Mouse (Mus musculus): ENCODE data around the gene Tesc. TPM values are rescaled to one million over a fixed set of nuclear protein-coding genes. Genes with fewer than 3 reads are reported as not detected.

The Tesc gene
- total and polyA plus RNA-seq, 3 experiments: not detected

DNA sequence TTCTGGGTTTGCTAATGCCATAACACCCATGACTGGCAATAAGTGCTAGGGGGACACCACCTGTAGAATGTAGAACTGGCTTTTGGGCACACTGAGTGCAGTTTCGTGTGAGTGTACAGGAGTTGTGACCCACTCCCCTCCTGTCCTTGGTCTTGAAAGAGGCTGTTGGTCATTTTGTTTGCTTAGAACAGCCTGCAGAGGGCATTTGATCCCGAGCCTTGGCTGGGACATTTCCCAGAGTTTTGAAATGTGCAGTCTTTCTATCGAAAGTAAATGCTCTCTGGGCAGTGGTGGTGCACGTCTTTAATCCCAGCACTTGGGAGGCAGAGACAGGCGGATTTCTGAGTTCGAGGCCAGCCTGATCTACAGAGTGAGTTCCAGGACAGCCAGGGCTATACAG is 31.6 kb upstream of the Tesc start:
- Histone ChIP-seq H3K4me3 (ENCODE audit: low read depth, low read length) (no peak overlapping the region), H3K27me3 (ENCODE audit: insufficient read depth, low read length) (no peaks in the 10 kb centered on the region), H3K4me1 (ENCODE audit: insufficient read depth, low read depth, low read length) (no peaks in the 10 kb centered on the region), H3K9me3 (replicated peaks) (no peaks in the 10 kb centered on the region), H3K36me3 (replicated peaks) (peaks cover 97% of the 10 kb centered on the region)
- TF ChIP-seq TAL1 (conservative IDR thresholded peaks at IDR 0.05; ENCODE audit: low read depth, low read length) (no peak), GATA1 (IDR thresholded peaks at IDR 0.05; ENCODE audit: borderline replicate concordance, low read length) (no peak)
- DNase-seq (ENCODE audit: low spot score): no peak
- no peak for ATAC-seq (ENCODE audit: extremely low read depth, insufficient number of reproducible peaks, low FRiP score, poor library complexity, severe bottlenecking)

DNA sequence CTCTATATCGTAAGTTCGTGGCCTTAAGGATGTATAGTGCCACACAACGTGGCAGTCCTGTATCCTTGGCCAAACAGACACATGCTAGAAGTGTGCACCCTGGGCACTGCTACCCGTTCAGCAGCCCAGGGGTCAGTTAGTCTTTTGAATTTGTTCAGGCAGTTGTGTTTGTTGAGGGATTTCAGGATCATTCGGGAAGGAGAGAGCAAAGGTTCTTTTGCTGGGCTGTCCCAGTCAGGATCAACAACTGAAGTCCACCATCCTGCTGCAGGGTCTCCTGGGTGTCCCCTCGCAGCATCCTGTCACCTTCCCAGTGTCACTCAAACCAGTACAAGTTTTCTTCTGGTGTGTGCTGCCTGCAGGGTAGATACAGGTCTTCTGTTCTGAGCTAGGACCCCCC is 31.0 kb upstream of the Tesc start:
- Histone ChIP-seq H3K4me3 (ENCODE audit: low read depth, low read length) (no peak overlapping the region), H3K4me1 (ENCODE audit: insufficient read depth, low read depth, low read length) (no peaks in the 10 kb centered on the region), H3K36me3 (replicated peaks) (peaks cover 97% of the 10 kb centered on the region), H3K27me3 (ENCODE audit: insufficient read depth, low read length) (no peaks in the 10 kb centered on the region), H3K9me3 (replicated peaks) (no peaks in the 10 kb centered on the region)
- TF ChIP-seq GATA1 (IDR thresholded peaks at IDR 0.05; ENCODE audit: borderline replicate concordance, low read length) (no peak), GATA2 (IDR thresholded peaks at IDR 0.05; ENCODE audit: borderline replicate concordance, low read depth, low read length) (no peak), TAL1 (conservative IDR thresholded peaks at IDR 0.05; ENCODE audit: low read depth, low read length) (no peak), POLR2AphosphoS5 (IDR thresholded peaks at IDR 0.05; ENCODE audit: insufficient replicate concordance, low read depth, low read length) (no peak), CTCF (IDR thresholded peaks at IDR 0.05; ENCODE audit: low read depth, low read length) (no peak)
- DNase-seq (ENCODE audit: low spot score) (no peak), ATAC-seq (ENCODE audit: extremely low read depth, insufficient number of reproducible peaks, low FRiP score, poor library complexity, severe bottlenecking) (no peak)

DNA sequence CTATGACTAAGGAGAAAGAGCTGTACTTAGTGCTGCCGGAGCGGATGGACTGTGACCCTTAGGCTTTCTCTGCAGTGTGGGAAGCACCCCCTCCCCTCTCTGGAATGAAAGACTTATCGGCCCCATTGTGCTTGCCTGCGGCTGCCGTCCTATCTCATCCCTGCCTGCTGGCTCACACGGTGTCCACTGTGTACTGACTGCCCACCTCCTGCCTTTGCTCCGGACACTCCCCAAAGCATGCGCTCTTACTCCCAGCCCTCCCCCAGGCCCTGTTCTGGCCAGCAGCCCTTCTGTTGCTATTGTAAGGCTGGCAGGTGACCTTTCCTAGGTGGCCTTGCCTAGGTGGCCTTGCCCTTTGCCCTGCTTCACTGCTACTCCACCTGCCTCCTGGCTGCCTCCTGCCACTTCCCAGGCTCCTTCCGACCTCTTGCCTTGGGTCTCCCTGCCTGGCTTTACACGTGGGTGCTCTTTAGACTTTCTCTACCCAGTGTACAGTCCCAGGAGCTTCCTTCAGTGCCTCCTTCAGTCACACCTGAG is 30.0 kb upstream of the Tesc start:
- no peaks in the 10 kb centered on the region for H3K4me1 ChIP-seq (ENCODE audit: insufficient read depth, low read depth, low read length)
- no peak for TF ChIP-seq GATA2 (IDR thresholded peaks at IDR 0.05; ENCODE audit: borderline replicate concordance, low read depth, low read length)
- no peak for TF ChIP-seq CTCF (IDR thresholded peaks at IDR 0.05; ENCODE audit: low read depth, low read length)
- no peak for TF ChIP-seq GATA1 (IDR thresholded peaks at IDR 0.05; ENCODE audit: borderline replicate concordance, low read length)
- no peak for TF ChIP-seq POLR2AphosphoS5 (IDR thresholded peaks at IDR 0.05; ENCODE audit: insufficient replicate concordance, low read depth, low read length)
- TF ChIP-seq TAL1 (conservative IDR thresholded peaks at IDR 0.05; ENCODE audit: low read depth, low read length): no peak
- DNase-seq (ENCODE audit: low spot score) (no peak), ATAC-seq (ENCODE audit: extremely low read depth, insufficient number of reproducible peaks, low FRiP score, poor library complexity, severe bottlenecking) (no peak)
- H3K9me3 ChIP-seq (replicated peaks): no peaks in the 10 kb centered on the region
- no peak overlapping the region for H3K4me3 ChIP-seq (ENCODE audit: low read depth, low read length)
- H3K36me3 ChIP-seq (replicated peaks): peaks cover 97% of the 10 kb centered on the region
- no peaks in the 10 kb centered on the region for H3K27me3 ChIP-seq (ENCODE audit: insufficient read depth, low read length)

DNA sequence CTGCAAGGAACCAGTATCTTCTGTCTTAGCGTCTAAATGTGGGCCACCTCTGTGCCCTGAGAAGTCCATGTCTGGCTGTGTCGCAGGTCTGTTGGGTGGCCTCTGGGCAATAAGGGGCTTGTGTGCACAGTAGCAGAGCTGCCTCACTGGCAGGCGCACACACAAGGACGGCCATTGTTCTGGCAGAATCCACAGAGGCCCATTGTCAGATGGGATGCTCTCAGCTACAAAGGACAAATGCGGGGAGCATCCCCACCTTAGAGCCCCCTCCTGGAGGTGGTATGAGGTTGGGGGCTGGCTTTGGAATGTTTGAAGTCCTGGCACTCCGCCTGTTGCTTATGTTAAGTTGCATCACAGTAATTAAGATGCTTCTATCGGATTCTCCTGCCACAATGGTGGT is 28.5 kb upstream of the Tesc start:
- Histone ChIP-seq H3K4me1 (ENCODE audit: insufficient read depth, low read depth, low read length) (no peaks in the 10 kb centered on the region), H3K36me3 (replicated peaks) (peaks cover 98% of the 10 kb centered on the region), H3K4me3 (ENCODE audit: low read depth, low read length) (no peak overlapping the region), H3K9me3 (replicated peaks) (no peaks in the 10 kb centered on the region), H3K27me3 (ENCODE audit: insufficient read depth, low read length) (no peaks in the 10 kb centered on the region)
- TF ChIP-seq GATA1 (IDR thresholded peaks at IDR 0.05; ENCODE audit: borderline replicate concordance, low read length) (no peak), POLR2AphosphoS5 (IDR thresholded peaks at IDR 0.05; ENCODE audit: insufficient replicate concordance, low read depth, low read length) (no peak), CTCF (IDR thresholded peaks at IDR 0.05; ENCODE audit: low read depth, low read length) (no peak), TAL1 (conservative IDR thresholded peaks at IDR 0.05; ENCODE audit: low read depth, low read length) (no peak), GATA2 (IDR thresholded peaks at IDR 0.05; ENCODE audit: borderline replicate concordance, low read depth, low read length) (no peak)
- ATAC-seq (ENCODE audit: extremely low read depth, insufficient number of reproducible peaks, low FRiP score, poor library complexity, severe bottlenecking): no peak
- no peak for DNase-seq (ENCODE audit: low spot score)

DNA sequence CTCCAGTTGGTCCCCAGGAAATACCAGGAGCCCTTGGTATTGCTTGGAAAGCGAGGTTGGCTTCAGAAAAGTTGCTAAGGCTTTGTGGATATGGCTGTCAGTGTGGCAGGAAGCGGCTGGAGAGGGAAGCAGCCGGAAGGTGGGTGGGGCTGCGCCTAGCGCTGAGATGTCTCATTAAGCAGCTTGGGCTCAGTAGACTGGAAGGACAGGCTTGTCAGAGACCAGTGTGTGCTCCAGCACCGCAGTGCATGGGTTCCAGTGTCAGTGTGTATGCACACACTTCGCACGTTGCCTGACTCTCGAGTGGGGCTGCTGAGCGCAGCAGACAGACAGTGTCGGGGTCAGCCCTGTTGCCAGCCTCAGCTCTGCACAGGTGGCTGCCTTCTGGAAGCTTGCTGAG is 28.0 kb upstream of the Tesc start:
- Histone ChIP-seq H3K9me3 (replicated peaks) (no peaks in the 10 kb centered on the region), H3K27me3 (ENCODE audit: insufficient read depth, low read length) (no peaks in the 10 kb centered on the region), H3K4me3 (ENCODE audit: low read depth, low read length) (no peak overlapping the region), H3K36me3 (replicated peaks) (peaks cover 98% of the 10 kb centered on the region), H3K4me1 (ENCODE audit: insufficient read depth, low read depth, low read length) (no peaks in the 10 kb centered on the region)
- no peak for ATAC-seq (ENCODE audit: extremely low read depth, insufficient number of reproducible peaks, low FRiP score, poor library complexity, severe bottlenecking)
- DNase-seq (ENCODE audit: low spot score): no peak
- TF ChIP-seq TAL1 (conservative IDR thresholded peaks at IDR 0.05; ENCODE audit: low read depth, low read length) (no peak), GATA2 (IDR thresholded peaks at IDR 0.05; ENCODE audit: borderline replicate concordance, low read depth, low read length) (no peak), GATA1 (IDR thresholded peaks at IDR 0.05; ENCODE audit: borderline replicate concordance, low read length) (no peak), CTCF (IDR thresholded peaks at IDR 0.05; ENCODE audit: low read depth, low read length) (no peak), POLR2AphosphoS5 (IDR thresholded peaks at IDR 0.05; ENCODE audit: insufficient replicate concordance, low read depth, low read length) (no peak)

DNA sequence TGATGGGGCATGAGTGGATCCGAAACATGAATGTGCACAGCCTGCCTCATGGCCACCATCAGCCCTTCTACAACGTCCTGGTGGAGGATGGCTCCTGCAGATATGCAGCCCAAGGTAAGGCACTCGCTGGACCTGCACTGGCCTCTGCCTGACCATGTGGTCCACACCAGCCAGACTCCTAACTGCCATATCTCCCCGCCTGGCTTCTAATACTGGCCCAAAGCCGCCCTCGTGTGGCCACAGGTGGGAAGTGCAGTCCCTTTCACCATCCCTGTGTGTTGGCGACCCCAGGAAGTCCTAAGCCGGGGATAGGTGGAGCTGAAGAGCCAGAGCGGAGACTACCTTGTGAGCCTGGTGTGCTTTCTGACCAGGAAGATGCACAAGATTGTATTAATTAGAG is 25.5 kb upstream of the Tesc start:
- Histone ChIP-seq H3K36me3 (replicated peaks) (peaks cover 99% of the 10 kb centered on the region), H3K27me3 (ENCODE audit: insufficient read depth, low read length) (no peaks in the 10 kb centered on the region), H3K4me3 (ENCODE audit: low read depth, low read length) (no peak overlapping the region), H3K9me3 (replicated peaks) (no peaks in the 10 kb centered on the region), H3K4me1 (ENCODE audit: insufficient read depth, low read depth, low read length) (no peaks in the 10 kb centered on the region)
- TF ChIP-seq CTCF (IDR thresholded peaks at IDR 0.05; ENCODE audit: low read depth, low read length): peak; percentile 89
- no peak for TF ChIP-seq GATA2 (IDR thresholded peaks at IDR 0.05; ENCODE audit: borderline replicate concordance, low read depth, low read length)
- no peak for TF ChIP-seq POLR2AphosphoS5 (IDR thresholded peaks at IDR 0.05; ENCODE audit: insufficient replicate concordance, low read depth, low read length)
- TF ChIP-seq GATA1 (IDR thresholded peaks at IDR 0.05; ENCODE audit: borderline replicate concordance, low read length): no peak
- no peak for TF ChIP-seq TAL1 (conservative IDR thresholded peaks at IDR 0.05; ENCODE audit: low read depth, low read length)
- DNase-seq (ENCODE audit: low spot score) (peak; percentile 61), ATAC-seq (ENCODE audit: extremely low read depth, insufficient number of reproducible peaks, low FRiP score, poor library complexity, severe bottlenecking) (peak; percentile 56; the same call in 1 of the 2 replicates)
